16 mouse cellular contexts compared by ENCODE assay signal in the genomic region with DNA sequence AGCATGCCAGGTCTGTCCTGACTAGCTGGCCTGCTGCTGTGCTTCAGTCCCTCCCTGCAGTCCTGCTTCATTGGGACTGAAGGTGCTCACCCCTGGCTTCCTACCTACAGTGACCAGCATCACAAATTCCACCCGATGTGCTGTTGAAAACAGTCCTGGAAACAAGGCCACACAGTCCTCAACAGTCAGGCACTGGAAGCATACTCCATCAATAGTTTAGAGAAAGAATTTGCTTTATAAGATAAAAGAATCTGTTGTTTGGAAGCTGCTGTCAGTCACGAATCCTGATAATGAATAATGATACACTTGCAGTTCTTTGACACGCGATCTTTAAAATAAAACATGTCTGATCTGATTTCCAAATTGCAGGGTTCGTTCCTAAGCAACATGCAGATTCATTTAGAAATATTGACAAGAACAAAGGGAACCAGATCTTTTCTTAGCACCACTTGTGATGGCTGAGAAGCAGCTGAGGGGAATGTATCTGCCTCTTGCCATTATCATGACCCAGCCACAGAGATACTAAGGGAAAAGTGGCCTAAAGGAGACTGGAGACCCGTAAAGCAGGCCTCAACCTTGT.
"Had no signal": no experiment of that assay in that cellular context is flagged by ENCODE, and none has a peak within 500 bp of the region (broad histone marks: within the 10 kb centered on the region; RNA-seq: fewer than 3 reads in every experiment).

No protein-coding gene starts in this region.

- H3K9ac ChIP-seq: limb, embryonic 12.5 days; liver, embryonic 13.5 days; liver, postnatal 0 days; lung, embryonic 15.5 days; midbrain, embryonic 12.5 days had no signal

- H3K27ac ChIP-seq: limb, embryonic 12.5 days; liver, embryonic 13.5 days; lung, embryonic 15.5 days; macrophage; midbrain, embryonic 12.5 days had no signal

- ATAC-seq: liver, postnatal 0 days; midbrain, embryonic 16.5 days had no signal

- H3K36me3 ChIP-seq: limb, embryonic 12.5 days; liver, embryonic 13.5 days; lung, embryonic 15.5 days; midbrain, embryonic 12.5 days had no signal

- H3K27me3 ChIP-seq: limb, embryonic 12.5 days; liver, embryonic 13.5 days; lung, embryonic 15.5 days; megakaryocyte, embryonic 14.5 days; midbrain, embryonic 12.5 days had no signal

- H3K4me3 ChIP-seq: limb, embryonic 12.5 days; liver, embryonic 13.5 days; lung, embryonic 15.5 days; megakaryocyte, embryonic 14.5 days; midbrain, embryonic 12.5 days had no signal

- DNase-seq: kidney, adult 18-20 months; kidney, postnatal 10 days; kidney, postnatal 4 days; liver; liver, embryonic 13.5 days; liver, postnatal 0 days; lung, postnatal 14 days; right cerebral cortex, postnatal 25 days; thymus, adult 18-20 months; thymus, postnatal 14 days had no signal

- H3K9me3 ChIP-seq: limb, embryonic 12.5 days; liver, embryonic 13.5 days; lung, embryonic 15.5 days; megakaryocyte, embryonic 14.5 days; midbrain, embryonic 12.5 days had no signal

- H3K4me2 ChIP-seq: limb, embryonic 12.5 days; liver, embryonic 13.5 days; lung, embryonic 15.5 days; midbrain, embryonic 12.5 days had no signal

- H3K4me1 ChIP-seq: limb, embryonic 12.5 days; liver, embryonic 13.5 days; lung, embryonic 15.5 days; megakaryocyte, embryonic 14.5 days; midbrain, embryonic 12.5 days had no signal
